Mouse (Mus musculus) limb, embryonic 15.5 days (tissue): Measurements from ENCODE around the gene Nfya. TPM values are rescaled to one million over a fixed set of nuclear protein-coding genes. Genes with fewer than 3 reads are reported as not detected.

Experiments used
- ATAC-seq: fragments of 200-750 bp; cut with Nextera tagmentation; 2 replicates; pipeline ENCODE4 v1.8.0; 2017; ENCODE audit warnings: low read depth, moderate TSS enrichment; ENCODE audit not compliant: insufficient number of reproducible peaks, low FRiP score, low TSS enrichment
- H3K27ac ChIP-seq: fragments of 300-500 bp; sonication (generic); 2 replicates; pipeline ENCODE4 v1.5.1; 2015; ENCODE audit warnings: moderate library complexity, mild to moderate bottlenecking, inconsistent platforms
- H3K27me3 ChIP-seq: fragments of 300-500 bp; sonication (generic); 2 replicates; pipeline ENCODE4 v1.6.1; 2015; ENCODE audit warnings: inconsistent platforms
- H3K36me3 ChIP-seq: fragments of 300-500 bp; sonication (generic); 2 replicates; pipeline ENCODE4 v1.6.1; 2015; ENCODE audit warnings: inconsistent platforms
- H3K4me1 ChIP-seq: fragments of 300-500 bp; sonication (generic); 2 replicates; pipeline ENCODE4 v1.6.1; 2015; ENCODE audit warnings: inconsistent platforms
- H3K4me2 ChIP-seq: fragments of 300-500 bp; sonication (generic); 2 replicates; pipeline ENCODE4 v1.6.1; 2015; ENCODE audit warnings: mild to moderate bottlenecking, inconsistent platforms
- H3K4me3 ChIP-seq: fragments of 300-500 bp; sonication (generic); 2 replicates; pipeline ENCODE4 v1.5.1; 2015; ENCODE audit warnings: mild to moderate bottlenecking, inconsistent platforms
- H3K9ac ChIP-seq: fragments of 300-500 bp; sonication (generic); 2 replicates; pipeline ENCODE4 v1.6.1; 2015; ENCODE audit warnings: inconsistent platforms
- H3K9me3 ChIP-seq: fragments of 300-500 bp; sonication (generic); 2 replicates; pipeline ENCODE4 v1.6.1; 2016; ENCODE audit warnings: inconsistent platforms
- WGBS: fragments of 180-500 bp; shearing (Covaris S2); methylation state at CpG from one replicate; pipeline ENCODE4 v1.1.7; 2015; 5-methylcytosine and 5-hydroxymethylcytosine counted together
- polyA plus RNA-seq: library from polyadenylated mRNA; unstranded; fragments of >200 nt; fragmentation: Nextera tagmentation; extraction: Ambion mirVana; gene quantifications from 2 replicates; pipeline ENCODE4 v1.2.1, GENCODE M21; 2015

Gene Nfya
- polyA plus RNA-seq, 1 experiment from 2014 or later, result 13.9 TPM

GRCm38 (mm10) chr17:48442745-48443457 lies 33.2 kb upstream of the Nfya start:
- H3K36me3 ChIP-seq, result no peaks in the 10 kb centered on the region
- ATAC-seq, result no peak
- 50% methylated on average over 7 of the region's 7 CpGs for WGBS
- no peak overlapping the region for H3K4me3 ChIP-seq
- no peak overlapping the region for H3K27ac ChIP-seq
- H3K9ac ChIP-seq, result no peak overlapping the region
- no peaks in the 10 kb centered on the region for H3K4me1 ChIP-seq
- H3K4me2 ChIP-seq, result no peak overlapping the region
- no peaks in the 10 kb centered on the region for H3K9me3 ChIP-seq
- H3K27me3 ChIP-seq, result no peaks in the 10 kb centered on the region

- H3K4me1 ChIP-seq, result peaks cover 20% of the 10 kb centered on the region
- no peaks in the 10 kb centered on the region for H3K27me3 ChIP-seq
- WGBS, result 33% methylated on average over 7 of the region's 7 CpGs
- peak overlapping the region; percentile 76 for H3K27ac ChIP-seq
- no peak overlapping the region for H3K9ac ChIP-seq
- no peaks in the 10 kb centered on the region for H3K36me3 ChIP-seq
- no peaks in the 10 kb centered on the region for H3K9me3 ChIP-seq
- H3K4me2 ChIP-seq, result no peak overlapping the region
- ATAC-seq, result peak; percentile 67
- no peak overlapping the region for H3K4me3 ChIP-seq
Observed at GRCm38 (mm10) chr17:48437421-48437911, 27.8 kb upstream of the Nfya start.

GRCm38 (mm10) chr17:48436487-48436886 lies 26.8 kb upstream of the Nfya start:
- Histone ChIP-seq H3K4me3 (no peak overlapping the region), H3K9me3 (no peaks in the 10 kb centered on the region), H3K36me3 (no peaks in the 10 kb centered on the region), H3K27me3 (no peaks in the 10 kb centered on the region), H3K4me1 (peaks cover 20% of the 10 kb centered on the region), H3K9ac (no peak overlapping the region), H3K4me2 (no peak overlapping the region), H3K27ac (peak overlapping the region; percentile 76)
- 48% methylated on average over 1 of the region's 1 CpGs for WGBS
- no peak; the same call in 1 of the 2 replicates for ATAC-seq

DNA sequence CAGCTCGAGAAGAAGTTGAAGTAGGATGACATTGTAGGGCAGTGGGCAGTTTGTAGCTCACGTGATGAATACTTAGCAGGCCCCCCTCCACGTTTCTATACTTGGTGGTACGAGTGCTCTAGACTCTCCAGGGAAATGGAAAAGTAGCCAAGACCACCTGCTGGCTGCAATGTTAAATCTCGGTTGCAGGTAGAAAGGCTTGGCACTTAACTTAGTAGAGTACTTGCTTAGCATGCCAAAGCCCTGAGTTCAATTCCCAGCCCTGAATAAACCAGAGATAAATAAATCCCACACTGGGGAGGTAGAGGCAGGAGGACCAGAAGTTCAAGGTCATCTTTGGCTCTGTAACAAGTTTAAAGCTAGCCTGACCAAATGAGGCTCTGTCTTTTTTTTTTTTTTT lies 24.8 kb upstream of the Nfya start:
- H3K4me3 ChIP-seq, result no peak overlapping the region
- H3K4me2 ChIP-seq, result no peak overlapping the region
- H3K4me1 ChIP-seq, result peaks cover 25% of the 10 kb centered on the region
- no peaks in the 10 kb centered on the region for H3K36me3 ChIP-seq
- no peak for ATAC-seq
- 68% methylated on average over 5 of the region's 5 CpGs for WGBS
- H3K27ac ChIP-seq, result no peak overlapping the region
- no peaks in the 10 kb centered on the region for H3K27me3 ChIP-seq
- no peak overlapping the region for H3K9ac ChIP-seq
- H3K9me3 ChIP-seq, result no peaks in the 10 kb centered on the region

GRCm38 (mm10) chr17:48433689-48434330 lies 24.1 kb upstream of the Nfya start:
- no peak overlapping the region for H3K9ac ChIP-seq
- peaks cover 25% of the 10 kb centered on the region for H3K4me1 ChIP-seq
- no peaks in the 10 kb centered on the region for H3K27me3 ChIP-seq
- H3K36me3 ChIP-seq, result no peaks in the 10 kb centered on the region
- 58% methylated on average over 6 of the region's 6 CpGs for WGBS
- H3K4me2 ChIP-seq, result no peak overlapping the region
- H3K27ac ChIP-seq, result no peak overlapping the region
- no peak overlapping the region for H3K4me3 ChIP-seq
- ATAC-seq, result no peak
- H3K9me3 ChIP-seq, result no peaks in the 10 kb centered on the region

GRCm38 (mm10) chr17:48433006-48433655 lies 23.4 kb upstream of the Nfya start:
- H3K9ac ChIP-seq, result no peak overlapping the region
- ATAC-seq, result no peak
- H3K27me3 ChIP-seq, result no peaks in the 10 kb centered on the region
- H3K36me3 ChIP-seq, result no peaks in the 10 kb centered on the region
- no peak overlapping the region for H3K4me3 ChIP-seq
- peaks cover 28% of the 10 kb centered on the region for H3K4me1 ChIP-seq
- H3K9me3 ChIP-seq, result no peaks in the 10 kb centered on the region
- WGBS, result 77% methylated on average over 20 of the region's 20 CpGs
- H3K27ac ChIP-seq, result no peak overlapping the region
- H3K4me2 ChIP-seq, result no peak overlapping the region

- WGBS, result 69% methylated on average over 16 of the region's 16 CpGs
- no peaks in the 10 kb centered on the region for H3K36me3 ChIP-seq
- H3K27me3 ChIP-seq, result no peaks in the 10 kb centered on the region
- peak; percentile 31; the same call in 1 of the 2 replicates for ATAC-seq
- peaks cover 25% of the 10 kb centered on the region for H3K4me1 ChIP-seq
- no peak within 1 kb of the TSS for H3K9ac ChIP-seq
- H3K27ac ChIP-seq, result no peak within 1 kb of the TSS
- no peak within 1 kb of the TSS for H3K4me3 ChIP-seq
- H3K4me2 ChIP-seq, result no peak within 1 kb of the TSS
- no peaks in the 10 kb centered on the region for H3K9me3 ChIP-seq
Observed at GRCm38 (mm10) chr17:48432158-48432980, 22.7 kb upstream of the Nfya start, which contains the start of gene Apobec2. Gene Apobec2 (minus strand): TSS chr17:48432930.

DNA sequence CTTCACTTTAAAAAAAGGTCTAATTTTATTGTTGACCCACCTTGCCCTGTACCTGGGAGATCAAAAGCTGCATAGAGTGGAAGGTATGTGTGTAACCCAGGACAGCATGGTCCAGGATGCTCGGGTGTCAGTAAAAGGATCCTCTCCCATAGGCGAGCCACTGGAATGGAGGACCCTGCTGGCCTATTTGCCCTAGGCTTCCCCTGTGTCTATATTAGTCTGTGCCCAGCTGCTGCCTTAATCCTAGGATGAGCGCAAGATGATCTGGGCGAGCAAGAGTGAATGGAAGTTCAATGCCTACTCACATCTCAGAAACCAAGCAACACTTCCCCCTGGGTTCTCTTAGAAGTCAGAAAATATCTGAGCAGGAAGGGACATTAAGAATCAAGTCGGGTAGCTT lies 21.3 kb upstream of the Nfya start:
- Histone ChIP-seq H3K9ac (no peak overlapping the region), H3K27ac (no peak overlapping the region), H3K4me1 (peaks cover 20% of the 10 kb centered on the region), H3K9me3 (no peaks in the 10 kb centered on the region), H3K4me3 (no peak overlapping the region), H3K4me2 (no peak overlapping the region), H3K27me3 (no peaks in the 10 kb centered on the region), H3K36me3 (no peaks in the 10 kb centered on the region)
- 66% methylated on average over 5 of the region's 5 CpGs for WGBS
- ATAC-seq, result no peak

- no peak overlapping the region for H3K27ac ChIP-seq
- peaks cover 23% of the 10 kb centered on the region for H3K4me1 ChIP-seq
- WGBS, result 42% methylated on average over 5 of the region's 5 CpGs
- no peaks in the 10 kb centered on the region for H3K9me3 ChIP-seq
- H3K4me2 ChIP-seq, result 0 out of 2 replicates have a peak overlapping the region, but pooled peaks have one; percentile 7
- H3K4me3 ChIP-seq, result no peak overlapping the region
- H3K36me3 ChIP-seq, result no peaks in the 10 kb centered on the region
- no peaks in the 10 kb centered on the region for H3K27me3 ChIP-seq
- H3K9ac ChIP-seq, result no peak overlapping the region
- ATAC-seq, result no peak; the same call in 1 of the 2 replicates
Observed at GRCm38 (mm10) chr17:48430394-48430793, 20.7 kb upstream of the Nfya start.

GRCm38 (mm10) chr17:48427852-48428530 lies 18.3 kb upstream of the Nfya start:
- Histone ChIP-seq H3K4me3 (no peak overlapping the region), H3K4me2 (no peak overlapping the region), H3K4me1 (peaks cover 23% of the 10 kb centered on the region), H3K9ac (no peak overlapping the region), H3K36me3 (no peaks in the 10 kb centered on the region), H3K27ac (peak overlapping the region; percentile 57; the same call in 1 of the 2 replicates), H3K9me3 (no peaks in the 10 kb centered on the region), H3K27me3 (no peaks in the 10 kb centered on the region)
- ATAC-seq, result no peak
- 57% methylated on average over 11 of the region's 11 CpGs for WGBS
